Mouse (Mus musculus) T-helper 17 cell (primary cell): ENCODE measurements around the gene Cryga.

Experiments used
- in situ Hi-C, 2 experiments: fragments of 300-600 bp; cut with MboI, MseI; formaldehyde crosslinking; loops; 1 replicate in 1 of 2; 2 replicates in 1 of 2; pipeline ENCODE4 v1.15.1; 2025; ENCODE audit warnings: high pct_unique_total_duplicates in 2 of 2

The Cryga gene

DNA sequence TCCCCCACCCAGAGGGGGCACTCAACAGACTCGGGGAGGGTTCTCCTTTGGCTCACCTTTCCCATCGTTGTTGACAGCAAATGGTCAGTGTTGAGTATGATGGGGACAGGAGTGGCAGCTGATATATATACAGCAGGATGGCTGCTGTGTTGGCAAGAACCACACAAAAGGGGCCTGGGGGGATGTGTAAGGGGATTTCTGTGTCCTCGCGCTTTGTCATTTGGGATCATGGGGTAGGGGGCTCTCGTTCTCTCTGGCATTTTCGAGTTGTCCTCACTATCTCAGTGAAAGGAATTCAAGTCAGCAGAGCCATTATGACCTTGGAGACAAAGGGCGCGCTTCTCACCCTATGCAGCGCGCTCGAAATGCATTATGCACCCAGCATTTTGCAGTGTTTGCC lies at the start of gene Cryga:
TSS of gene Cryga (minus strand) at position 101 of the 400 bp plus-strand sequence.
- in situ Hi-C loops, result no loop called here

DNA sequence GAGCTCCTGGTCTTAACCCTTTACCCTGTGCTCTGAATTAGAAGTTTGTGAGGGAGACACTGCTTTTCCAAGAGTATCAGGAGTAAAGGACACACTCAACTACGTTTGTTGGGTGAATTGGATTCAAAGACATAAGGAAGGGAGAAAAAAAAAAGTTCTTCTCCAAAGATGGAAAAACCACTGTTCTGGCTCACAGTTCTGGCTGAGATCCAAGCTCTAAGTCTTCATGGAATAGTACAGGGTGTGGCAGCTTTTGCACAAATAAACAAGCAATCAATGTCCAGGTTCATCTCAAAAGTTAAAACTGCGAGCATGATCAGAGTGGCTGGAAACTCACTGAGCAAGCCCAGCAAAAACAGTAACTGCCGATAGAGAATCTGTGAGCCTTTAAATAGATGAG lies 44.8 kb upstream of the Cryga start:
- in situ Hi-C loops, result no loop called here

DNA sequence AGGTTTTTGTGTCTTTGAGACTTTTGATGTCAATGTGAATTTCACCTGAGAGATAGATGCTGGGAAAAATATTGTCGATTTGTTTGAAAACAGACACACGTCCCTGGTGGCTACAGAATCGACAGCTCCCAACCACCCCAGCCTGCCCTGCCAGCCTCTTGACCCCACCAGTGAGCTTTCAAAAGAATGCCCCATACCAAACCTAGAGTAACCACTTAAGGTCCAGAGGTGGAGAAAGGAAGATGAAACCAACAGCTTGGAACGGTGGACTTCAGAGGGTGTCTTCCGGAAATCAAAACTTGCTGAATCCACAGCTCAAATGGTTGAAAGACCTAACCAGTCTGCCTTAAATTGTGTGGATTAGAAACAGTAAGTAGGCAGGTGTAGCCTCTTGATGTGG lies 44.2 kb upstream of the Cryga start:
- in situ Hi-C loops, result no loop called here

- in situ Hi-C loops, result no loop called here
These were observed 43.4 kb upstream of the Cryga start for GRCm38 (mm10) chr1:65146601-65147000.

- in situ Hi-C loops, result no loop called here
These were observed 41.6 kb upstream of the Cryga start for GRCm38 (mm10) chr1:65144783-65145182.

DNA sequence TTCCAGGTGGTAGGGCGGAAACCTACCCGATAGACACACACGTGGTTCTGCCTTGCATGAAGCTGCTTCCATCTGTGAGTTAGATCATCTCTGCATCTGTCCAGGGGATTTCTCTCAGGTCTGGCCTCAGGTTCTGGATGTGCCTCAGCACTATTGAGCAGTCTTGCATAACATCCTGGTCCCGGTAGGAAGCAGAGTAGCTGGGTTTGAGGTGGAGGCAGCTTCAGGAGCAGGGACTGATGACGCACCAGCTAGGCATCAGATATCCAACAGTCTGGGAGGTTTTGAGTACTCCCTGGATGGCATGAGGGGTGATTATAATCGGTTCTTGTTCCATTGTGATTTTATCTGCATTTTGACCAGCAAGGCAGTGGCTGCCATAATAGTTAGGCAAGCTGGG lies 34.4 kb upstream of the Cryga start:
- in situ Hi-C loops, result no loop called here

DNA sequence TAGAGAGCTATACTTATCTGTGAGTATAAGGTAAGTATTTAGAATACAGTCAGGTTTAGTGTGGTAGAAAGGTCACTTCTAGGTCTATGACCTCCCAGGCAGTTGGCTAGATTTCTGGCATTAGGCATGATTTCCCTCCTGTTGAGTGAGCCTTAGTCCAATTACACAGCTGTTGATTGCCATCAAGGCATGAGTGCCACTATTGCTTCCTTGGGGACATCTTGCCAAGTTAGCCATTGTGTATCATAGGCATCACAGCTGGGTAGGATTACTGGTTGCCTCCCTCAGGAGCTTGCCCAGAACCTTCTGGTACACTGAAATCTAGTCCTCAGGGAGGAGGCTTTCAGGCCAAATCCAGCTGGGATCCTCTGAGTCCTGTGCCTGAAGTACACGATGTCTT lies 29.7 kb upstream of the Cryga start:
- in situ Hi-C loops, result no loop called here

- in situ Hi-C loops, result no loop called here
These were observed 28.5 kb upstream of the Cryga start for GRCm38 (mm10) chr1:65131671-65132070.

DNA sequence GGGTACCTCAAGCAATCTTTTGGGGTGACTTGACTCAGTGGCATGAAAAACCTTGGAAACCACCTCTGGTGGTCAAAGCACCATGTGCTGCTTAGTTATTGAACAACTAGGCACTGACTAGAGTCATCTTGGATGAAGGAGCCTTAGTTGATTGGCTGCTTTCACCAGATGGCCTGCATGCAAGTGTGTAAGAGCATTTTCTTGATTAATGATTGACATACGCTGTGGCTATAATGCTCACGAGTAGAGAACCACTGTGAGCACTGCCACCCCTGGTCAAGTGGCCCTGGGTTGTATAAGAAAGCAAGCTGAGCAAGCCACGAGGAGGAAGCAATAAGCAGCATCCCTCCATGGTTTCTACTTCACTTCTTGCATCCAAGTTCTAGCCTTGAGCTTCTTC lies 27.1 kb upstream of the Cryga start:
- in situ Hi-C loops, result no loop called here

- in situ Hi-C loops, result no loop called here
These were observed 26.5 kb upstream of the Cryga start for GRCm38 (mm10) chr1:65129634-65130180.

DNA sequence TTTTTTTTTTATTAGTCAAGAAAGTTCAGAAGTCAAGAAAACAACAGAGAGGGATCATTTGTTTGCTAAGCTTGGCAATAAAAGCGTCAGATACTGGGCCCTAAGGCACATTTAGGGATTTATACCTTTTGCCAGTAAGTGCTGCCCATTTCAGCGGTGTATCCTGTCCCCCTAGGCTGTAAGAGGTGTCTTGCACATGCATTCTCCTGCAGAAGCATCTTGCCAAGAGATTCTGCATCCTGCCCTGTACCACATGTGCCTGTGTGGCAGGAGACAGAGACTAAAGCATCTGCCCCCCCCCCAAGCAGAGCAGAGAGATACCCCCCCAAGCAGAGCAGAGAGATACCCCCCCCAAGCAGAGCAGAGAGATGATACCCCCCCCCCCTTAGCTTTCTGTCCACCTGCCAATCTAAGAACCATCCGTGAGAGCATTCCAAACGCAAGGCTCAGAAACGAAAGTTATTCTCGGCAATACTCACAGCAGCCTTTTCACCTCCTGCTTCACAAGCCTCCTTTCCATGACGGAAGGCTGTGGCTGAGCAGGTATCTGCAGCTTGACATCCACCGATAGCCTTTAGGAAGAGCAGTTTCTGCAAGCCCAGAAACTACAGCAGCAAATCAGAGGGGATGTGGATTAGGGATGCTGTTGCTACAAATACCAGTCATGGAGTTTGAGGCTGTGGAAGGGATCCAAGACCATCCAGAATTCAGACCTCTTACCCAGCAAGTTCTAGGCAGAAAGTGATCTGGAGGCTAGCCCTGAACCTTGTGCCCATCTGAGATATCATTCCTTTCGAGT lies 19.6 kb upstream of the Cryga start, which contains the start of gene D630023F18Rik:
TSS of gene D630023F18Rik (minus strand) at position 641 of the 799 bp plus-strand sequence.
- in situ Hi-C loops, result no loop called here

- in situ Hi-C loops, result no loop called here
These were observed 16.3 kb upstream of the Cryga start, which contains the start of gene Gm28845 for GRCm38 (mm10) chr1:65119438-65119837. Gene Gm28845, minus strand, starts transcription at chr1:65119558.

- in situ Hi-C loops, result no loop called here
These were observed 15.2 kb upstream of the Cryga start for GRCm38 (mm10) chr1:65118150-65118913.

DNA sequence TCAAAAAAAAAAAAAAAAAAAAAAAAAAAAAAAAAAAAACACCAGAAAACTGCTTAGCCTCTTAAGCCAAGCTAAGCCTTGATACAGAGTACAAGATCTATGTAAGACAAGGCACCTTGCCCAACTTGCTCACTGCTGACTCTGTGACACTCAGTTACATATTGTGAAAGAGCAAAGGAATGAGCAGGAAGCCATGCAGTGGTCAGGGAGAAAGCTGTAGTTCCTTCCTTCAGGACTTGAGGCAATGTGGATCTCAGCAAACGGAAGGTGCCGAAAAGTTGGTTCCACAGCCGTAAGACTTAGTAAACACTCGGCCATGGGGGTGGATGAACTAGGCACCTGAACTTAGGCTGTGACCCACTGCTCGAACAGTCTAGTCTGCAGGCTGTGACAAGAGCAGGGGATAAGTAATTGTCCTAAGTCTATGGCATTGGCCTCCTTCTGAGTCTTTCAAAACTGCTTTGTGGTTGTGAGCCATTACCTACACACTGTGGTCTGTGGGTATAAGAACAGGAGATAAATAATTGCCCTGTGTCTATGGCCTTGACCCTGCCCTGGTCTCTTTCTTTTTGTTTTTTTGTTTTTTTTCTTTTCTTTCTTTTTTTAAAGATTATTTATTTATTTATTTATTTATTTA lies 10.5 kb upstream of the Cryga start:
- in situ Hi-C loops, result no loop called here

DNA sequence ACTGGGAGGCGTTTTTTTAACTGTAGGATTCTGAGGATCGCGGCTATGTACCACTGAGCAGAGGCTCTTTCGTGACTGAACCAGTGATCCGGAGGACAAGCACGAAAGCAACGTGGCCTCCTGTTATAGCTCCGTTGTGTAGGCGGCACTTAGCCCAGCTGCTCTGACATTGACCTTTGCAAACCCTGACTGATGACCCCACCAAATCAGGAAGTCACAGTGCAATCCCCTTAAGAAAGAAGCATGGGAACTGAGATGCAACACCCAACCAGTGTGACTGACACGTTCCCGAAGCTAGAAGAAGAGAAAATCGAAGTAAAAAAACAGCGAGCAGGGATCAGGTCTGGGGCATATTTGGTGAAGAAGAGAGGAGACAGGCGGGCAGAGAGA lies 9.6 kb upstream of the Cryga start:
- in situ Hi-C loops, result no loop called here

DNA sequence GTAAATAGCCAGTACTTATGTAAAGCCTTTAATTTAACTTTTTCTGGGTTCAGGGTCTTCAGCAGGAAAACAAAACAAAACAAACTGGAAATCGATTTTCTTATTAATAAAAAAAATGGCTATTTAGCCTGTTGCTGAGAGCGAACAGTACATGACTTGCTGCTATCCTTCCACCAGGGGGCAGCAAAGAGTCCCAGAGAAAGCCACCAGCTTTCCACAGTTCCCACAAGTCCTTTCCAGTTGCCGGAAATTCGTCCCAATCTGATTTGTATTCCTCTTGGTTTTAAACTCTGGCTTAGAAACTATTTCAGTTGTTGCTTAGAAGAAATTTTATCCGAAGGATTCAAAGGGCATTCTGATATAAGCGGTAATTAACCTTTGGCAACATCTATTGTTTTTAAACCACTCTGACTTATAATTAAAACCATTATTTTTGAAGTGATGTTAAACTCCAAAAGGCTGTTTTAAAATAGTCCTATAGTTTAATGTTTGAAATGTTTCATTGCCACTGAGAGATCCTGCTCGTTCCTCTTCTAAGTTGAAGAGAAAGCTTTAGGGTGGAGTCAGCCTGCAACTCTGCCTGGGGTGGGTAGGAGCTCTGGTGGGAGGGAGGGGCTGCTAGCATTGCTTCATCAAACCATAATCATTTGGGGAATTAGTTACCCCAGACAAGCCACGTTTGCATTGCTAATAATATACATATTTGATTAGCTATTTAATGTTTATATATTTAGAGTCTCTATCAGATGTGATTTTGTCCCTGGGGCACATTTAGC lies 9.0 kb upstream of the Cryga start:
- in situ Hi-C loops, result no loop called here

- in situ Hi-C loops, result no loop called here
These were observed 6.7 kb upstream of the Cryga start for GRCm38 (mm10) chr1:65109756-65110435.

- in situ Hi-C loops, result no loop called here
These were observed 6.0 kb upstream of the Cryga start for GRCm38 (mm10) chr1:65109196-65109595.

- in situ Hi-C loops, result no loop called here
These were observed 4.6 kb upstream of the Cryga start for GRCm38 (mm10) chr1:65107654-65108279.

GRCm38 (mm10) chr1:65096953-65097352 lies 6.2 kb downstream of the Cryga start:
- in situ Hi-C loops, result no loop called here
